Mouse (Mus musculus) spleen, postnatal 10 days (tissue): ENCODE measurements around the gene Sgsh.
"Not testable (repeated sequence)": the region's sequence is repeated elsewhere in the genome, so short reads cannot be mapped to it uniquely, and the experiment has no call there.

Experiments used
- DNase-seq, 2 experiments: peaks; one replicate each; pipeline ENCODE4 v3.0.0; 2021 to 2022; ENCODE audit warnings: low spot score in 2 of 2

Sgsh gene

GRCm38 (mm10) chr11:119355443-119356385 is at the start of gene Sgsh, which contains the start of gene Slc26a11:
Gene Sgsh (minus strand): TSS chr11:119355536.
Gene Slc26a11 (plus strand): TSS chr11:119355557.
- DNase-seq: peak; percentile 71 to 90

- DNase-seq: peak; percentile 38 to 69
These were observed 49.3 kb upstream of the Sgsh start for GRCm38 (mm10) chr11:119404627-119405026.

- DNase-seq: no peak
These were observed 47.3 kb upstream of the Sgsh start for GRCm38 (mm10) chr11:119402501-119403160.

- no peak for DNase-seq
These were observed 41.1 kb upstream of the Sgsh start for GRCm38 (mm10) chr11:119396461-119396860.

- DNase-seq: no peak
These were observed 40.6 kb upstream of the Sgsh start for GRCm38 (mm10) chr11:119395931-119396330.

GRCm38 (mm10) chr11:119395394-119395793 is 40.1 kb upstream of the Sgsh start:
- no peak for DNase-seq

- no peak for DNase-seq
These were observed 38.9 kb upstream of the Sgsh start for GRCm38 (mm10) chr11:119394210-119394609.

- no peak for DNase-seq
These were observed 38.1 kb upstream of the Sgsh start for GRCm38 (mm10) chr11:119393483-119393804.

- peak; percentile 67 to 80 for DNase-seq
These were observed 37.6 kb upstream of the Sgsh start, which contains the start of gene Rnf213 for GRCm38 (mm10) chr11:119392800-119393482. Gene Rnf213 (plus strand): TSS chr11:119393100.

GRCm38 (mm10) chr11:119392001-119392614 is 36.8 kb upstream of the Sgsh start:
- peak; percentile 78 to 92 for DNase-seq

- DNase-seq: peak; percentile 34 to 51
These were observed 36.2 kb upstream of the Sgsh start for GRCm38 (mm10) chr11:119391386-119392000.

- peak; percentile 72 to 79 for DNase-seq
These were observed 35.2 kb upstream of the Sgsh start for GRCm38 (mm10) chr11:119390271-119391231.

- peak in 1 of 2 experiments; percentile 70 for DNase-seq
These were observed 34.5 kb upstream of the Sgsh start for GRCm38 (mm10) chr11:119389851-119390270.

GRCm38 (mm10) chr11:119387273-119387672 is 31.9 kb upstream of the Sgsh start:
- DNase-seq: not testable (repeated sequence)

- DNase-seq: peak in 1 of 2 experiments; percentile 58
These were observed 31.0 kb upstream of the Sgsh start for GRCm38 (mm10) chr11:119386306-119386705.

GRCm38 (mm10) chr11:119384904-119385303 is 29.6 kb upstream of the Sgsh start:
- peak in 1 of 2 experiments; percentile 61 for DNase-seq

GRCm38 (mm10) chr11:119382338-119382850 is 27.1 kb upstream of the Sgsh start:
- no peak for DNase-seq

GRCm38 (mm10) chr11:119381631-119382337 is 26.4 kb upstream of the Sgsh start:
- DNase-seq: no peak

GRCm38 (mm10) chr11:119378551-119378950 is 23.2 kb upstream of the Sgsh start:
- DNase-seq: no peak
